Mouse (Mus musculus): ENCODE measurements around the gene Exoc2.
A peak's percentile ranks its signal among the peaks of the same experiment; 100 is the strongest.

The Exoc2 gene

GRCm38 (mm10) chr13:30888480-30888879 lies 85.4 kb downstream of the Exoc2 start:
- DNase-seq = peak; percentile 40 to 77

GRCm38 (mm10) chr13:30880310-30880709 lies 93.6 kb downstream of the Exoc2 start:
- DNase-seq = no peak

DNA sequence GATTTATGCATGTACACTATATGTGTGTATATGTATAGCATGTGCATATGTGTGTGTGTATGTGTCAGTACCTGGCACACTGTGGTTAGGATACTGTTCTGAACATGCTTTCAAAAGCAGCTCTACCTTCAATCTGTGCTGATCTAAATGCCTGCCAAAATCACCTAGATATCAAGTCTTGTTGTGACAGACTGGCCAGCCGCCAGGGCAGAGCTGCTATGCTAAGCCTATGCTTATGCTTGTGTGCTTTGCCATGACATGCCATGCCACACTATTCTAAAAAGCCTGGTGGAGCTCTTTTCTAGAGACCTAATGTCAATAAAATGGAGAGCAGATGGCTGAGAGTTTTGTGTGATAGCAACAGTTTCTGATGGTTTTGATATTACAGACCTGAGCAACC lies 94.0 kb downstream of the Exoc2 start:
- no peak for DNase-seq

GRCm38 (mm10) chr13:30875825-30876224 lies 98.1 kb downstream of the Exoc2 start:
- DNase-seq = no peak

DNA sequence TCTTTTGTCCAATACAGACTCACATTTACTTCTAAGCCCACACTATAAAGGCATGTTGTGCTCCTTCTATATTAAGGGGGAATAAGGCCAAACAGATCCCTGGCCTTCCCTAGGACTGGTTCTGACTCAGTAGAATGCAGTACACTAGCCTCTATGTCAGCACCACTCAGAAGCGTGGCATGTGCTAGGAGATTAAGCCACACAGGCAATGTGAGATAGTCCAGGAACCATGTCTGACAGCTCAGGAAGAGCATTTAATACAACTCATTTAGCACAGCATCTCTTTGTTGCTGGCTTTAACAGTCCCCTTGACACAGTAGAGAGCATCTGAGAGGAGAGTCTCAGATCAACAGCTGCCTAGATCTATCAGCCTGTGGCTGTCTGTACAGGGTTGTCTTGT lies 100.4 kb downstream of the Exoc2 start:
- DNase-seq = no peak

- DNase-seq = no peak
Observed at GRCm38 (mm10) chr13:30865486-30865885, 108.4 kb downstream of the Exoc2 start.

- DNase-seq = no peak
Observed at GRCm38 (mm10) chr13:30864042-30864441, 109.9 kb downstream of the Exoc2 start.

- no peak for DNase-seq
Observed at GRCm38 (mm10) chr13:30858421-30858820, 115.5 kb downstream of the Exoc2 start.

DNA sequence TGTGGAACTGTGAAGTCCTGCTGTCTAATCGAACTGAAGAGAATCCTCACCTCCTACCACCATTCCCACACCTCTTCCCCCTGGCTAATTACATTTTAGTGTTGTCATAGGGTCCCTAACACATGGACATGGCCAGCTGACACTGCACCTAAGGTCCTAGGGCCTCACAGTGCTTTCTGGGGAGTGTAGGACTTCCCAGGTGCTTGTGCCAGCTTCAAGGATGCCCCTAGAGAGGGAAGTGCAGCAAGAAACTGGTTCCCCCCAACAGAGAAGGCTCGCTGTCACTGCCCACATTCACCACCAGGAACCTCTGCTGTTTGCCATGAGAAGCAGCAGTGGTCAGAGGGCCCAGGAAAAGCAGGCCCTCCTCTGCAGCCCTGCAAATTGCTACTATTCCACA lies 123.2 kb downstream of the Exoc2 start:
- no peak for DNase-seq

- no peak for DNase-seq
Observed at GRCm38 (mm10) chr13:30848001-30848400, 125.9 kb downstream of the Exoc2 start.

- no peak for DNase-seq
Observed at GRCm38 (mm10) chr13:30846506-30846905, 127.4 kb downstream of the Exoc2 start.

GRCm38 (mm10) chr13:30843049-30843448 lies 130.8 kb downstream of the Exoc2 start:
- DNase-seq = no peak

- DNase-seq = no peak
Observed at GRCm38 (mm10) chr13:30841843-30842242, 132.1 kb downstream of the Exoc2 start.

DNA sequence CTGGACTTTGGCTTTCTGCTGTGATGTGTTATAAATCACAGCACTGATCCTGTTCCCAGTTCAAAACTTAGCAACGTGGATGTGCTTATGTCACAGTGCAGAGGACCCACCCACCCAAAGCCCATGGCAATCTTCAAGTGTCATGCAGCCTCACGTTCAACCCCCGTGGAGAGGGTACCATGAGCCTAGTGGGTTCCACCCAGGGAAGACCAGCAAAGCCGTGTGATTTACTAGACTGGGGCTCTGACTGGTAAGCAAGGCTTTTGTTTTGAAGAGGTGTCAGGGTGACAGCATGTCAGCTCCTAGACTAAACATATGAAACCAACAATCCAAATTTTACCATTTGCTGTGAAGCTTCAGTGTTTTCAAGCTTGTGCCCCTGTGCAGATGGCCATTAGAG lies 132.6 kb downstream of the Exoc2 start:
- DNase-seq = no peak

DNA sequence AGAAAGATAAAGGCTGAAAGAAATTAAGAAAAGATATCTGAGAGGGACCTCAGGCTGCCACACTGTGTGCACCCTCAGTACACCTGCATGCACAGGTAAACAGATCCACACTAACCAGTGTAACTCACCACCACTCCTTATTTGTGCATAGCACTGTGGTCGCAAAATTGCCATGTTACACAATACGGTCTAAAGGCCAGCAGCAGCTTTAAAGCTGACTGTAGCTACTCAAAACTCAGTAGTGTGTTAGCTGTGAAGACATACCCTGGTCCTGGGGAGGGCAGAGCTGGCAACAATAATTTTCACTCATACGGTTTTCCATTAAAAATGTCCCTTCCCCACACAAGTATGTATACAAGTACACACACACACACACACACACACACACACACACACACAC lies 133.2 kb downstream of the Exoc2 start:
- no peak for DNase-seq

DNA sequence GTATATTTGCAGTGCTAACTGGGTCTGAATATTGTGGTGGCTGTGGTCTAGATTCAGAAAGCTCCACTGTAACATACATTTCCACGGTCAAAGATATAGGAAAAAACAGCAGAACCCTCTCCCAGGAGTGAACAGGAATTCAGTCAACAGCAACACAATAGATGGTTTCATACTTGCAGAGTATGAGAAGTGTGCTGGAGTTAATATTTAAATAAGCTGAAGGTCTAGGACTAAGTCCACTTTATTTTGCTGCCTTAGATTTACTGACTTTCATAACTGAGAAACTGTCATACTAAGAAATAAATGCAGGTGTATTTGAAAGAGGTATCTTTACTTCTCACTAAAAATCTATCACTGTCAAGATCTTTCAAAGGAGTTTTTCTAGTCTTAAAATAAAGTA lies 137.6 kb downstream of the Exoc2 start:
- no peak for DNase-seq

DNA sequence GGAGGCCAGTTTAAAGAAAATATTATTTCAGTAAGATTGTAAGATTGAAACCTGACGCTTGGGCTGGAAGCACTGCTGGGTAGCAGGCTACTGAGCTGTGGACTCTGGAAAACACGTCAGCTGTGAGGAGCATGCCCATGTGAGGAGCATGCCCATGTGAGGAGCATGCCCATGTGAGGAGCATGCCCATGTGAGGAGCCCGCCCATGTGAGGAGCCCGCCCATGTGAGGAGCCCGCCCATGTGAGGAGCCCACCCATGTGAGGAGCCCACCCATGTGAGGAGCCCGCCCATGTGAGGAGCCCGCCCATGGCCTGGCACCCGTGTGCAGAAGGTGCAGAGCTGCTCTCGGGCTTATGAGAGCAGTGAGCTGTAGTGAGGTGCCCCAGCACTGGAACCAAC lies 139.0 kb downstream of the Exoc2 start:
- DNase-seq = no peak

GRCm38 (mm10) chr13:30834349-30834748 lies 139.5 kb downstream of the Exoc2 start:
- DNase-seq = no peak

DNA sequence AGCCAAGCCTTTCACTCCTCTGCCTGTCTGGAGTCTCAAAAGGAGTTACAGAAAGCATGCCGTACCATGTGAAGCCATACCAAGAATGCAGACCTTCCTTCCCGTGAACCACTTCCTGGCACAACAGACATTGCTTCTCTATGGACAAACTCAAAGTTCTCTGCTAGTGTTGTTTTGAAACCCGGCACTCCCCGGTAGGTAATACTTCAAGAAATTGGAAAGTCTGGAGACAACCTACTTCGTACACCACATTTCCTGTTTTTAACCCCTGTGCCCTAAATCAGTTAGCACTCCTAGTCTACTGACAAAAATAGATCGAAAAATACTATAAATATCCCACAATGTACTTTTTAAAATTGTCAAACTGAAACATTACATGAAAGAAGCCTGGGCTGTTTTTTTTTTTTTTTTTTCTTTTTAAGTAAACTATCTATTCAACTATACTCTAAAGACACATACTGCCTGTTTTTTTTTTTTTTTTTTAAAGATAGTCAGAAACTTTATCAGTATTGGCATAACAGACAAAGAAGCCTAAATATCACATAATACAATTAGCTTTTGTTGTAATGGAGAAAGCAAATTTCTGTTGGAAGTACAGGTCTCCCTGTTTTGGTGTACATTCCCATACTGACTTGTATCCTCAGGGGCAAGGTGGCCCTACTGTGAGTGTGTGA lies 140.3 kb downstream of the Exoc2 start:
- DNase-seq = no peak

- no peak for DNase-seq
Observed at GRCm38 (mm10) chr13:30831369-30831768, 142.5 kb downstream of the Exoc2 start.

- DNase-seq = no peak
Observed at GRCm38 (mm10) chr13:30826511-30826910, 147.4 kb downstream of the Exoc2 start.

DNA sequence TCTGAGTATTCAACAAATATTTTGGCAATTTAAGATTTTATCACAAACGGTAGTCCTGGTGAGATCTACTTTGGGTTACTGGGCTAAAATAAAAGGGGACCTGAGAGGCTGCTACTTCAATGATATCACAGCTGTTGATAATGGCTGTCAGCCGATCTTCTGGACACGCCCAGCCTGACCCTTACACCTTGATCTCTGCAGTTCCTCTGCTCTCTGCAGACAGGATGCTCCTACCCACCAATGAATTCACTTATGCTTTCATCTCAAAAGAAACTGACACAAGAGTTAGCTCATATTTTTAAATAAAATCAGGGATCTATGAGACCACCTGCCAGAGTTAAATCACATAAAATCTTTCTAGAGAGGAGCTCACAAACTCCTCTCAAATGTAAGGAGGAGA lies 149.0 kb downstream of the Exoc2 start:
- no peak for DNase-seq

DNA sequence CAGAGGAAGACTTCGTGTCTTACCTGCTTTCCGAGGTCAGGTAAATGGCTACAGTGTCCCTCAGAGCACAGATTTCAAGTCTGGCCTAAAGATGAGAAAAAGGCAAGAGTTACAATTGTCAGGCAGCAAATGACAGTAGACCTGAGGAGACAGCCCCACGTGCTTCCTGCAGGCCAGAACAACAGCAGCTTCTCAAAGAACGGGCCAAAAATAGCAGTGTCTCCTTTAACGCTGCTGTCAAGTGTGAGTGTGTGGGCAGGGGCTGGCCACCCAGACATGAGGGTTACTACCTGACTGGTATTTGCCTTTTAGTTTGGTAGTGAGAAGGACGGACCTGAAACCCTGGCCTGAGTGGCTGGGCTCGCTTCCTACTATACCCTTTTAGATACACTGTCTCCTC lies 153.3 kb downstream of the Exoc2 start:
- DNase-seq = no peak

GRCm38 (mm10) chr13:30819891-30820290 lies 154.0 kb downstream of the Exoc2 start:
- no peak for DNase-seq

- no peak for DNase-seq
Observed at GRCm38 (mm10) chr13:30817436-30817835, 156.5 kb downstream of the Exoc2 start.

GRCm38 (mm10) chr13:30814256-30814655 lies 159.6 kb downstream of the Exoc2 start:
- no peak for DNase-seq
